Mouse (Mus musculus): Measurements from ENCODE around the gene Pknox2.
A peak's percentile ranks its signal among the peaks of the same experiment; 100 is the strongest.

Gene Pknox2

GRCm38 (mm10) chr9:37147359-37147685 lies at the start of gene Pknox2:
TSS of gene Pknox2 (minus strand) at chr9:37147407.
- no peak for DNase-seq (ENCODE audit: extremely low spot score)

- DNase-seq (ENCODE audit: extremely low spot score): no peak
These were observed 40.8 kb upstream of the Pknox2 start for GRCm38 (mm10) chr9:37188024-37188423.

GRCm38 (mm10) chr9:37187407-37187806 lies 40.2 kb upstream of the Pknox2 start:
- DNase-seq (ENCODE audit: extremely low spot score): no peak

- no peak for DNase-seq (ENCODE audit: extremely low spot score)
These were observed 36.0 kb upstream of the Pknox2 start for GRCm38 (mm10) chr9:37183176-37183575.

- DNase-seq (ENCODE audit: extremely low spot score): no peak
These were observed 34.4 kb upstream of the Pknox2 start for GRCm38 (mm10) chr9:37181596-37181995.

GRCm38 (mm10) chr9:37179596-37179995 lies 32.4 kb upstream of the Pknox2 start:
- no peak for DNase-seq (ENCODE audit: extremely low spot score)

GRCm38 (mm10) chr9:37178911-37179310 lies 31.7 kb upstream of the Pknox2 start:
- peak; percentile 39 for DNase-seq (ENCODE audit: extremely low spot score)

- no peak for DNase-seq (ENCODE audit: extremely low spot score)
These were observed 30.3 kb upstream of the Pknox2 start for GRCm38 (mm10) chr9:37177551-37177950.

GRCm38 (mm10) chr9:37177107-37177506 lies 29.9 kb upstream of the Pknox2 start:
- DNase-seq (ENCODE audit: extremely low spot score): peak; percentile 79

- DNase-seq (ENCODE audit: extremely low spot score): no peak
These were observed 28.8 kb upstream of the Pknox2 start for GRCm38 (mm10) chr9:37176002-37176401.

GRCm38 (mm10) chr9:37173376-37173775 lies 26.2 kb upstream of the Pknox2 start:
- no peak for DNase-seq (ENCODE audit: extremely low spot score)

- no peak for DNase-seq (ENCODE audit: extremely low spot score)
These were observed 19.7 kb upstream of the Pknox2 start for GRCm38 (mm10) chr9:37166899-37167298.

- no peak for DNase-seq (ENCODE audit: extremely low spot score)
These were observed 13.5 kb upstream of the Pknox2 start for GRCm38 (mm10) chr9:37160686-37161085.

- DNase-seq (ENCODE audit: extremely low spot score): no peak
These were observed 679 bp upstream of the Pknox2 start for GRCm38 (mm10) chr9:37147886-37148285.

GRCm38 (mm10) chr9:37146603-37147358 lies 426 bp downstream of the Pknox2 start:
- peak; percentile 91 for DNase-seq (ENCODE audit: extremely low spot score)

GRCm38 (mm10) chr9:37146353-37146602 lies 929 bp downstream of the Pknox2 start:
- no peak for DNase-seq (ENCODE audit: extremely low spot score)

- DNase-seq (ENCODE audit: extremely low spot score): peak; percentile 67
These were observed 1.4 kb downstream of the Pknox2 start for GRCm38 (mm10) chr9:37145616-37146352.

- peak; percentile 63 for DNase-seq (ENCODE audit: extremely low spot score)
These were observed 2.0 kb downstream of the Pknox2 start for GRCm38 (mm10) chr9:37145151-37145615.

GRCm38 (mm10) chr9:37144696-37145095 lies 2.5 kb downstream of the Pknox2 start:
- peak; percentile 60 for DNase-seq (ENCODE audit: extremely low spot score)

- peak; percentile 92 for DNase-seq (ENCODE audit: extremely low spot score)
These were observed 3.0 kb downstream of the Pknox2 start for GRCm38 (mm10) chr9:37144251-37144650.

GRCm38 (mm10) chr9:37143046-37143931 lies 3.9 kb downstream of the Pknox2 start:
- peak; percentile 69 for DNase-seq (ENCODE audit: extremely low spot score)

GRCm38 (mm10) chr9:37142107-37142506 lies 5.1 kb downstream of the Pknox2 start:
- peak; percentile 34 for DNase-seq (ENCODE audit: extremely low spot score)

Data from embryo, embryonic 9.5 days (tissue).